In genomic region chr6:48446256-48446655, GRCm38 (mm10) we compare ENCODE assay signal across 8 mouse cellular contexts. TPM values are rescaled to one million over a fixed set of nuclear protein-coding genes. Genes with fewer than 3 reads are reported as not detected.
A peak's percentile ranks its signal among the peaks of the same experiment; 100 is the strongest.
DNase-seq lines count a peak whose midpoint lies in the region; ATAC-seq and TF ChIP-seq lines count a peak whose summit lies in the region.

No protein-coding gene starts in this region.

- H3K27me3 ChIP-seq in embryonic facial prominence, embryonic 10.5 days (replicated peaks; ENCODE audit: low read depth, poor library complexity, severe bottlenecking): peaks cover 7% of the 10 kb centered on the region; the same call in 1 of the 2 replicates
- peaks cover 19% of the 10 kb centered on the region for H3K27me3 ChIP-seq in hindbrain, embryonic 10.5 days (ENCODE audit: insufficient read depth, poor library complexity, severe bottlenecking)
- peaks cover 21% of the 10 kb centered on the region for H3K27me3 ChIP-seq in liver, embryonic 14.5 days (ENCODE audit: control insufficient read depth, insufficient read depth, low read length)

- H3K4me2 ChIP-seq in liver, embryonic 14.5 days (ENCODE audit: low read depth): peak overlapping the region; percentile 64; the same call in 1 of the 2 replicates

- peaks cover 47% of the 10 kb centered on the region for H3K4me1 ChIP-seq in embryonic facial prominence, embryonic 10.5 days
- H3K4me1 ChIP-seq in hindbrain, embryonic 10.5 days (replicated peaks): peaks cover 42% of the 10 kb centered on the region
- H3K4me1 ChIP-seq in liver, embryonic 14.5 days (replicated peaks; ENCODE audit: control insufficient read depth in 2 of 2, insufficient read depth in 2 of 2, low read length in 1 of 2): peaks cover 0 to 6% of the 10 kb centered on the region in 2 experiments; a peak in 1 of 4 replicates

- no peak for TF ChIP-seq CTCF in liver, embryonic 14.5 days (IDR thresholded peaks at IDR 0.05; ENCODE audit: low read depth)

- peak overlapping the region; percentile 92 for H3K4me3 ChIP-seq in embryonic facial prominence, embryonic 10.5 days
- H3K4me3 ChIP-seq in hindbrain, embryonic 10.5 days: peak overlapping the region; percentile 89
- H3K4me3 ChIP-seq in liver, embryonic 14.5 days (ENCODE audit: insufficient read depth in 1 of 2, low read depth in 2 of 2, low read length in 2 of 2): no peak overlapping the region; a peak in 1 of 4 replicates

- 42% methylated on average over 3 of the region's 3 CpGs for WGBS in embryonic facial prominence, embryonic 10.5 days
- 33% methylated on average over 3 of the region's 3 CpGs for WGBS in hindbrain, embryonic 10.5 days
- 33% methylated on average over 3 of the region's 3 CpGs for WGBS in liver, embryonic 14.5 days (ENCODE audit: insufficient replicate concordance)

- H3K9ac ChIP-seq in liver, embryonic 14.5 days (replicated peaks): no peak overlapping the region

- TF ChIP-seq EP300 in liver, embryonic 14.5 days (IDR thresholded peaks at IDR 0.05; ENCODE audit: low read depth): no peak

- peak overlapping the region; percentile 97 for H3K27ac ChIP-seq in embryonic facial prominence, embryonic 10.5 days (replicated peaks)
- peak overlapping the region; percentile 97 for H3K27ac ChIP-seq in hindbrain, embryonic 10.5 days
- no peak overlapping the region for H3K27ac ChIP-seq in liver, embryonic 14.5 days

- DNase-seq in adipocyte (ENCODE audit: low spot score) (peak; percentile 27), MN1 (ENCODE audit: low spot score) (no peak)
- no peak for DNase-seq in embryonic facial prominence, embryonic 10.5 days (ENCODE audit: low spot score)
- DNase-seq in hindbrain, embryonic 10.5 days (ENCODE audit: low spot score): no peak
- DNase-seq in liver, embryonic 14.5 days (ENCODE audit: low read depth in 3 of 3, low spot score in 3 of 3): no peak
- no peak for DNase-seq in layer of hippocampus, postnatal 14 days (ENCODE audit: low spot score in 2 of 2)
- no peak for DNase-seq in Muller cell, postnatal 12 days (ENCODE audit: inconsistent ontology term)
- DNase-seq in frontal cortex, postnatal 25 days (ENCODE audit: low spot score in 2 of 2): no peak

- H3K9me3 ChIP-seq in embryonic facial prominence, embryonic 10.5 days: no peaks in the 10 kb centered on the region; the same call in 1 of the 2 replicates
- H3K9me3 ChIP-seq in hindbrain, embryonic 10.5 days: peaks cover 10% of the 10 kb centered on the region; the same call in 1 of the 2 replicates
- H3K9me3 ChIP-seq in liver, embryonic 14.5 days (ENCODE audit: control insufficient read depth, low read length): no peaks in the 10 kb centered on the region

- no peak for ATAC-seq in liver, embryonic 14.5 days (ENCODE audit: insufficient read depth)

- peaks cover 14% of the 10 kb centered on the region for H3K36me3 ChIP-seq in embryonic facial prominence, embryonic 10.5 days (replicated peaks)
- H3K36me3 ChIP-seq in hindbrain, embryonic 10.5 days: peaks cover 15% of the 10 kb centered on the region
- no peaks in the 10 kb centered on the region for H3K36me3 ChIP-seq in liver, embryonic 14.5 days (replicated peaks; ENCODE audit: control insufficient read depth, insufficient read depth, low read depth)

RNA-seq across cellular contexts. Expression of gene Zfp467, which starts 0.6 kb away (rescaled TPM):
- polyA plus RNA-seq in embryonic facial prominence, embryonic 10.5 days (2016; fragmentation: Nextera tagmentation; extraction: Ambion mirVana): 12.8 and 16.8 TPM in 2 replicates
- polyA plus RNA-seq in hindbrain, embryonic 10.5 days (2016; fragmentation: Nextera tagmentation; extraction: Ambion mirVana): 12.4 and 16.2 TPM in 2 replicates
- 2.2 and 2.8 TPM in 2 replicates for polyA plus RNA-seq in liver, embryonic 14.5 days (2012; rRNA removed)
- 2.3 and 2.9 TPM in 2 replicates for polyA plus RNA-seq in liver, embryonic 14.5 days (2014; fragmentation: Nextera tagmentation; extraction: Ambion mirVana)
- 10 to 100 TPM; 19.0 to 20.0 TPM for total RNA-seq in layer of hippocampus, postnatal 14 days (2021)

RNA-seq across cellular contexts. Expression of gene Sspo, which starts 1.8 kb away (rescaled TPM):
- polyA plus RNA-seq in embryonic facial prominence, embryonic 10.5 days (2016; fragmentation: Nextera tagmentation; extraction: Ambion mirVana): 0.71 and 1.2 TPM in 2 replicates
- 0.50 and 0.64 TPM in 2 replicates for polyA plus RNA-seq in hindbrain, embryonic 10.5 days (2016; fragmentation: Nextera tagmentation; extraction: Ambion mirVana)
- 0.04 and 0.09 TPM in 2 replicates for polyA plus RNA-seq in liver, embryonic 14.5 days (2012; rRNA removed)
- polyA plus RNA-seq in liver, embryonic 14.5 days (2014; fragmentation: Nextera tagmentation; extraction: Ambion mirVana): not detected in 2 replicates
- under 1 TPM; 0.44 to 0.57 TPM for total RNA-seq in layer of hippocampus, postnatal 14 days (2021)

RNA-seq across cellular contexts. Expression of gene Krba1, which starts 50.9 kb away (rescaled TPM):
- 25.4 and 26.5 TPM in 2 replicates for polyA plus RNA-seq in embryonic facial prominence, embryonic 10.5 days (2016; fragmentation: Nextera tagmentation; extraction: Ambion mirVana)
- 27.7 and 28.1 TPM in 2 replicates for polyA plus RNA-seq in hindbrain, embryonic 10.5 days (2016; fragmentation: Nextera tagmentation; extraction: Ambion mirVana)
- 1.6 and 2.0 TPM in 2 replicates for polyA plus RNA-seq in liver, embryonic 14.5 days (2012; rRNA removed)
- 0.94 and 1.0 TPM in 2 replicates for polyA plus RNA-seq in liver, embryonic 14.5 days (2014; fragmentation: Nextera tagmentation; extraction: Ambion mirVana)
- total RNA-seq in layer of hippocampus, postnatal 14 days (2021): 10 to 100 TPM; 39.4 to 43.0 TPM

Comparison
In these comparisons a context has a peak if more than half of its experiments do, and no peak if none do; other contexts are left out.
1. H3K4me3 ChIP-seq: peak in embryonic facial prominence, embryonic 10.5 days (single experiment) and hindbrain, embryonic 10.5 days (single experiment); none in liver, embryonic 14.5 days (0 of 2).